Mouse (Mus musculus) limb, embryonic 12.5 days (tissue): ENCODE data around the gene 1700001C19Rik. TPM values are rescaled to one million over a fixed set of nuclear protein-coding genes. Genes with fewer than 3 reads are reported as not detected.
A peak's percentile ranks its signal among the peaks of the same experiment; 100 is the strongest.

Source experiments
- ATAC-seq: fragments of 200-750 bp; cut with Nextera tagmentation; 2 replicates; pipeline ENCODE4 v1.8.0; 2017; ENCODE audit warnings: low read depth, moderate TSS enrichment; ENCODE audit not compliant: insufficient number of reproducible peaks, insufficient read depth, low FRiP score, low TSS enrichment
- H3K27ac ChIP-seq: fragments of 300-500 bp; sonication (generic); 2 replicates; pipeline ENCODE4 v1.5.1; 2016; ENCODE audit warnings: mild to moderate bottlenecking, moderate library complexity
- H3K27me3 ChIP-seq: fragments of 300-500 bp; sonication (generic); 2 replicates; pipeline ENCODE4 v1.6.1; 2016; ENCODE audit warnings: mild to moderate bottlenecking, moderate library complexity
- H3K36me3 ChIP-seq: fragments of 300-500 bp; sonication (generic); 2 replicates; pipeline ENCODE4 v1.6.1; 2016; ENCODE audit warnings: mild to moderate bottlenecking, moderate library complexity
- H3K4me1 ChIP-seq: fragments of 300-500 bp; sonication (generic); replicated peaks from 2 replicates; pipeline ENCODE4 v1.6.1; 2016
- H3K4me2 ChIP-seq: fragments of 300-500 bp; sonication (generic); 2 replicates; pipeline ENCODE4 v1.6.1; 2016; ENCODE audit warnings: mild to moderate bottlenecking, moderate library complexity
- H3K4me3 ChIP-seq: fragments of 300-500 bp; sonication (generic); replicated peaks from 2 replicates; pipeline ENCODE4 v1.5.1; 2016; ENCODE audit warnings: mild to moderate bottlenecking
- H3K9ac ChIP-seq: fragments of 300-500 bp; sonication (generic); replicated peaks from 2 replicates; pipeline ENCODE4 v1.6.1; 2016; ENCODE audit warnings: mild to moderate bottlenecking, moderate library complexity
- H3K9me3 ChIP-seq: fragments of 300-500 bp; sonication (generic); 2 replicates; pipeline ENCODE4 v1.6.1; 2016; ENCODE audit warnings: mild to moderate bottlenecking, moderate library complexity
- WGBS: fragments of 180-500 bp; shearing (Covaris S2); methylation state at CpG from one replicate; pipeline ENCODE4 v1.1.7; 2016; 5-methylcytosine and 5-hydroxymethylcytosine counted together
- polyA plus RNA-seq: library from polyadenylated mRNA; unstranded; fragments of >200 nt; fragmentation: Nextera tagmentation; extraction: Ambion mirVana; gene quantifications from 2 replicates; pipeline ENCODE4 v1.2.1, GENCODE M21; 2016

1700001C19Rik gene
- 0.20 and 0.37 TPM in 2 replicates for polyA plus RNA-seq

DNA sequence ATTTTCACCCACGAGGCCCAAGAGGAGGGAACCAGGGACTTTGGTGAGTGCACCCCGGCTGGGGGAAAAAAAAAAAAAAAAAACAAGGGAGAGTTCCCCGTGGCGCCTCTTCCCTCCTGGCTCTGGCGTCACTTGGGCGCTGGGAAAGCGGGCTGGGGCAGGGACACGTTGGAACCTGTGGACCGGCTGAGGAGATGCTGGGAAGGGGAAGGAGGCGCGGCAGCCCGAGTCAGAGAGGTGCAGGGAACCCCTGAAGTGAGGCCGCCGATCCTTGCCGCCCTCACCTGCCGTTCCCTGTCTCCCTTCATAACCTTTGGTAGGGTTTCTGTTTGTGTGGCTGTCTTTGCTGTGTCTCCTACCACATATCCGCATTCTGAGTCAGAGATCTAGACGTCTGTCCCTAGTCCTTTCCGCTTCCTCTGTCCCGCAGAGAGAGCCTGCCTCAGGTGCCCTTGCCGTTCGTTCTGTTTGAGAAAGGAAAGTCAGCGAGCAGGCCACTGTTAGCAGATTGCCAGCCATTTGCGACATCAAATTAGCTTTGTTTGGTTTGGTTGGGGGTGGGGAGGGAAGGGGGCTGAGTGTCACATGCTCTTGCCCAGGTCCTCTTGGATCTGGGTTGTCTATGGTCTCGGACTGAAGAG, at the start of gene 1700001C19Rik:
Gene 1700001C19Rik (minus strand): TSS at position 470 of the 641 bp plus-strand sequence.
- Histone ChIP-seq H3K9me3 (no peaks in the 10 kb centered on the region), H3K4me2 (peak within 1 kb of the TSS; percentile 79), H3K9ac (peak within 1 kb of the TSS; percentile 45; the same call in 1 of the 2 replicates), H3K4me1 (peaks cover 24% of the 10 kb centered on the region), H3K36me3 (no peaks in the 10 kb centered on the region), H3K27me3 (peaks cover 62% of the 10 kb centered on the region), H3K4me3 (peak within 1 kb of the TSS; percentile 43), H3K27ac (0 out of 2 replicates have a peak within 1 kb of the TSS, but pooled peaks have one; percentile 17)
- ATAC-seq, result no peak
- 2% methylated on average over 23 of the region's 25 CpGs for WGBS

DNA sequence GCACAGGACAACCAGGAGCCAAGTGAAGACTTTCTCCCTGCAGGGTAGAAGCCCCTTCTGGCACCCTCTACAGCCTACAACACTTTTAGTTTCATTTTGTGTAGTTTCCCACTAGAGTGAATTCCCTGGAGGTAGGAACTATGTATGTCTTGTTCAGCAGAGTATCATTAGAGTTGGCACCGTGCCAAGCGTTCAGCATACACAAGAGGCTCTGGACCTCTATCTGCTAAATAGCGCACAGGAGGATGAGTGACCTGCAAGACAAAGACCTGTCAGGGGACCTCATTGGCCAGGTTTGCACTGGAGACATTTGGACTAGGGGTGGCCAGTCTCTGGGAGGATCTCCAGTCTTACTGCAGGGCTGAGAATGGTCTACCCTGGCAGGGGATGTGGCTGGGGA, 48.6 kb upstream of the 1700001C19Rik start:
- Histone ChIP-seq H3K4me1 (peaks cover 16% of the 10 kb centered on the region), H3K4me2 (no peak overlapping the region), H3K9me3 (no peaks in the 10 kb centered on the region), H3K4me3 (no peak overlapping the region), H3K9ac (no peak overlapping the region), H3K36me3 (peaks cover 35% of the 10 kb centered on the region), H3K27me3 (no peaks in the 10 kb centered on the region), H3K27ac (0 out of 2 replicates have a peak overlapping the region, but pooled peaks have one; percentile 29)
- ATAC-seq, result no peak
- 82% methylated on average over 3 of the region's 3 CpGs for WGBS

DNA sequence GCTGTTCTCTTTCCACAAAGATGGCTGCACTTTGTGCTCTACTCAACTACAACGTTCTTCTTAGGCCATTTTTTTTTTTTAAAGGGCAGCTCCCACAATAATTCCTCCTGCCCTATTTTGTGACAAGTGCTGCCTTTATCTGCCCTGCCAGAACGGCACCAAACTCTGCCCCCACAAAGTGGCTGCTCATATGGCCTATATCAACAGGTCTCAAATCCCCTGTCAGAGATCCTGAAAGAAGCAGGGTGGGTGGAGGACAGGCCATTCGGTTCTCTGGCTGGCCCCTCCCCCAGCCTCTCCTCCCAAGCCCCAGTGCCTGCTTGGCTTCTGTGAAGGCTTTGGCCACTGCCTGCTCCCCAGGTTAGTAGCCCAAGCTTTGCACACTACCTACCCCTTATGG, 47.8 kb upstream of the 1700001C19Rik start:
- no peak overlapping the region for H3K4me2 ChIP-seq
- H3K4me3 ChIP-seq, result no peak overlapping the region
- peak overlapping the region; percentile 57 for H3K27ac ChIP-seq
- H3K9me3 ChIP-seq, result no peaks in the 10 kb centered on the region
- H3K4me1 ChIP-seq, result peaks cover 16% of the 10 kb centered on the region
- WGBS, result 12% methylated on average over 3 of the region's 3 CpGs
- H3K36me3 ChIP-seq, result peaks cover 27% of the 10 kb centered on the region
- ATAC-seq, result no peak
- H3K9ac ChIP-seq, result no peak overlapping the region
- H3K27me3 ChIP-seq, result no peaks in the 10 kb centered on the region

DNA sequence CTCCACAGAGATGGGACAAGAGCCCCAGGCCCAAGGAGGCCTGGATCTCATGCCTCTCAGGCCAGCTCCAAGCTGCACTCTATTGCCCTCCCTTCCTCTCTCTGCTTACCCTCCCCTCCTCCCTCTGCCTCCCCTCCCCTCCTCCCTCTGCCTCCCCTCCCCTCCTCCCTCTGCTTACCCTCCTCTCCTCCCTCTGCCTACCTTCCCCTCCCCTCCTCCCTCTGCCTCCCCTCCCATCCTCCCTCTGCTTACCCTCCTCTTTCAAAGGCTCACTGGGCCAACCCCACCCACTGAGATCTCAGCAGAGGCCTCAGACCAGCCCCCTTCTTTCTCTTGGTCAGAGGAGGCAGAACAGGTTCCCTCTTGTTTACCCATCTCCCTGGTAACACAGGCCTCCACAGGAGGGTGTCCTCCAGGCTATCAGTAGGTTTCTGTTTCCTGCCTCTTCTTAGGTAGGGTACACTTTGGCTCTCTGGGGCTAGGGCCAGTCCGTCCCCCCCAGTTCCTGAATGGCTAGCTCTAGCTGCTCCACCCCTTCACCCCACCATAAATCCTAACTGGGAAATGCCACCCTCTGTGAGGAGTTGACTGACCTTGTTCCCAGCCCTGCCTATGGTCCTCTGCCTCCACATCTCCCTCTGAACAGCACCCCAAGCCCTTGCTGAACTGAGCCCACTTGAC, 47.2 kb upstream of the 1700001C19Rik start:
- no peaks in the 10 kb centered on the region for H3K9me3 ChIP-seq
- H3K9ac ChIP-seq, result no peak overlapping the region
- no peak overlapping the region for H3K4me2 ChIP-seq
- H3K4me1 ChIP-seq, result peaks cover 16% of the 10 kb centered on the region
- ATAC-seq, result 0 out of 2 replicates have a peak, but pooled peaks have one; percentile 12
- peaks cover 21% of the 10 kb centered on the region for H3K36me3 ChIP-seq
- no peaks in the 10 kb centered on the region for H3K27me3 ChIP-seq
- H3K4me3 ChIP-seq, result no peak overlapping the region
- WGBS, result 38% methylated on average over 1 of the region's 1 CpGs
- H3K27ac ChIP-seq, result peak overlapping the region; percentile 57

DNA sequence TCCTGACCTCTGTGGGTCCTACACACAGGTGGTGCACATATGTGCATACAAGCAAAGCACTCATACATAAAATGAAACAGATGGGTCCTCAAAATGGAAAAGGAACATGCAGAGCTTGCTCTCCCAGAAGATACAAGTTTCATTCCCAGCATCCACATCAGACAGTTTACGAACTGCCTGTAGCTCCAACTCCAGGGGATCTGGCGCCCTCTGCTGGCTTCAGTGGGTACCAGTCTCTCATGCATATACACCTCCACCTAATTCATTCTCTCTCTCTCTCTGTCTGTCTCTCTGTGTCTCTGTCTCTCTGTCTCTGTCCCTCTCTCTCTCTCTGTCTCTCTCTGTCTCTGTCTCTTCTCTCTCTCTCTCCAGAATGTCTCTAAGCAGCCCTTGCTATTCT, 45.2 kb upstream of the 1700001C19Rik start:
- ATAC-seq, result no peak
- WGBS, result 48% methylated on average over 2 of the region's 2 CpGs
- H3K36me3 ChIP-seq, result 0 out of 2 replicates have a peak, but pooled peaks cover 3% of the 10 kb centered on the region
- H3K27ac ChIP-seq, result no peak overlapping the region
- no peaks in the 10 kb centered on the region for H3K27me3 ChIP-seq
- H3K9ac ChIP-seq, result no peak overlapping the region
- H3K4me3 ChIP-seq, result no peak overlapping the region
- H3K4me2 ChIP-seq, result no peak overlapping the region
- H3K9me3 ChIP-seq, result no peaks in the 10 kb centered on the region
- H3K4me1 ChIP-seq, result peaks cover 16% of the 10 kb centered on the region

DNA sequence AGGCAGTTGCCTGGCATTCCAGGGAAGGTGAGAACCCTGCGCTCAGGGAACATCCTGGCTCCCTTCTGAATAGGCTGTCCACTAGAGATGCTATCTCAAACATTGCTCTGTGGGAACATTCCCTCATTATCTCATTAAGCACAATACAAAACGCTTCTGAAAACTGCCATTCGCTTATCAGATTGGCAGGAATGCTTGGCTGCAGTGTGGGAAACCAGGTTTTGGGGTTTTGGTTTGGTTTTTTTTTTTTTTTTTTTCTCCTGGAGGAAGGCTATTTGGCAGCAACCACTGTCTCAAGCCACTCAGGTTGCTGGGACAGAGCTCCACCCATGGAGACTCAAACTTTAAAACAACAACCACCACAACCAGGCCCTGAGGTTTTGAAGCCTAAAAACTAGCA, 42.7 kb upstream of the 1700001C19Rik start:
- no peaks in the 10 kb centered on the region for H3K9me3 ChIP-seq
- H3K9ac ChIP-seq, result no peak overlapping the region
- no peak overlapping the region for H3K4me2 ChIP-seq
- no peak for ATAC-seq
- H3K4me3 ChIP-seq, result no peak overlapping the region
- 46% methylated on average over 3 of the region's 3 CpGs for WGBS
- H3K27me3 ChIP-seq, result no peaks in the 10 kb centered on the region
- no peak overlapping the region for H3K27ac ChIP-seq
- no peaks in the 10 kb centered on the region for H3K36me3 ChIP-seq
- peaks cover 8% of the 10 kb centered on the region for H3K4me1 ChIP-seq

DNA sequence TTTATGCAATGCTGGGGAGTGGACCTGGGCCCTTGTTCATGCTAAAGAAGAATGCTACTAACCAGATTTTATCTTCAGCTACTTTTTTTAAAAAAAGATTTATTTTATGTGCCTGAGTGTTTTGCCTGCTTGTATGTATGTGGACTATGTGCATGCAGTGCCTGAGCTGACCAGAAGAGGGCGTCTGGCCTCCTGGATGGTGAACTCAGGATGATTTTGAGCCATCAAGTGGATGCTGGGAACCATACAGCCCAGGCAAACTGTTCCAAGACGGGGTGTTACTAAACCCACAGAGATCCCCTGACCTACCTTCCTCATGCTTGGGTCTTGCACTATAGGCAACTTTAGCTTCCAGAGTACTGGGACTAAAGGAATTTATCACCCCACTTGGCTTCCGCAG, 38.5 kb upstream of the 1700001C19Rik start:
- Histone ChIP-seq H3K9ac (no peak overlapping the region), H3K27ac (no peak overlapping the region), H3K36me3 (no peaks in the 10 kb centered on the region), H3K4me1 (peaks cover 9% of the 10 kb centered on the region), H3K4me2 (no peak overlapping the region), H3K27me3 (peaks cover 19% of the 10 kb centered on the region), H3K9me3 (no peaks in the 10 kb centered on the region), H3K4me3 (no peak overlapping the region)
- WGBS, result 64% methylated on average over 3 of the region's 3 CpGs
- no peak for ATAC-seq

DNA sequence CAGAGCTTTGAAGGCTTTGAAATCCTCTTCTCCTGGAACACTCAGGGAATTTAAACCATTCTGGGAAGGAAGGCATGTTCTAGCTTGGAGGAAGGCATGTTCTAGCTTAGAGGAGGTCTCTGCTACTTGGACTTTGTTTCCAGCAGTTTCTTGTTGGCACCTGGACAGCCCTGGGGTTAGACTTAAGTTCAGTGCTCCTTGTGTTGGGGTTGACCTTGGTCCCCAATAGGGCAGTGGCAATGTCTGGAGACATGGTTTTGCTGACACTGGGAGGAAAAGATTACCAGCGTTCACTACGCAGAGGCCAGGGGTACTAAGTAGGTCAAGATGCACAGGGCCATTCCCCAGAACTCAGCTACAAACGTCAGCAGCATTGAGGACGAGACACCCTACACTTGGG, 38.0 kb upstream of the 1700001C19Rik start:
- Histone ChIP-seq H3K9me3 (no peaks in the 10 kb centered on the region), H3K9ac (no peak overlapping the region), H3K36me3 (no peaks in the 10 kb centered on the region), H3K4me1 (peaks cover 12% of the 10 kb centered on the region), H3K27ac (no peak overlapping the region), H3K4me2 (no peak overlapping the region), H3K4me3 (no peak overlapping the region), H3K27me3 (peaks cover 24% of the 10 kb centered on the region)
- WGBS, result 90% methylated on average over 4 of the region's 4 CpGs
- ATAC-seq, result no peak

DNA sequence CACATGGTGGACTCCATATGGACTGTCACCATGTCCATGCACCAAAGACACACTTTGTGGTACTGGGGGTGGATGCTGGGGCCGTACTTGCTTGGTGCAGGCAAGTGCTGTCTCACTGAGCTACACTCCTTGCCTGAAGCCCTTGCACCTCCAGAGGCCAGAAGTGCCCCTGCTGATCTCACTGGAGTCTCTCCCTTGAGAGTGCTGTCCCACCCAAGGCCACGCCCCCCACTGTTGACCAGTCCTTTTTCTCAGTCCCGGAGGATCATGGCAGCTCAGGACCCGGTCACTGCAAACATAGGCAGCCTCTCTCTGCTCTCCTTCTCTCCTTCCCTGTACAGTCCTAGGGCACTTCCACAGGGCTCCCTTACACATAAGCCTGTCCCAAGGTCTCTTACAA, 37.1 kb upstream of the 1700001C19Rik start:
- peaks cover 12% of the 10 kb centered on the region for H3K4me1 ChIP-seq
- H3K4me2 ChIP-seq, result no peak overlapping the region
- H3K27ac ChIP-seq, result no peak overlapping the region
- peaks cover 33% of the 10 kb centered on the region for H3K27me3 ChIP-seq
- H3K9ac ChIP-seq, result no peak overlapping the region
- 80% methylated on average over 4 of the region's 4 CpGs for WGBS
- H3K9me3 ChIP-seq, result no peaks in the 10 kb centered on the region
- ATAC-seq, result no peak
- no peak overlapping the region for H3K4me3 ChIP-seq
- H3K36me3 ChIP-seq, result no peaks in the 10 kb centered on the region

DNA sequence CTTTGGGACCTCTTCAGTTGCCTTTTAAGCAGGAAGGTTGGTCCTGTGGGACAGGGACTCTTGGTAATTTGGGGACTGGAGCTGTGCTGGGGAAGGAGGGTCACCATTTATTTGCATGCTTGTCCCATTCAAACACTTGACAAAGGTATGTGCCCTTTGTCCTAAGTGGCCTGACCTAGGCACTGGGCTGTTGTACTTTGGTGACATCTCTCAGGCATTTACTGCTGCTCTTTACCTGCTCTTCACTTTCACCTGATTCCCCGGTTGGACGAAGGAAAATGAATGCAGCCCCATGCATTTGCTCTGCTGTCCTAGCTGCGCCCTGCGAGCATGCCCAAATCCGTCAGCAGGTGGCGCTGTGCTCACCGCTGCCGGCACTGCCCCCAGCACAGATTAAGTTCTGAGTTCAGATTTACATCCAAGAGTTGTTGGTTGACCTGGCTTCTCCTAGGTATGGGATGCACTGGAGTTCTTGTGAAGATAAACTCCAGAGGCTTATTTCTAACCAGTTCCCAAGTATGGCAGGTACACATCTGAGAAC, 36.3 kb upstream of the 1700001C19Rik start:
- Histone ChIP-seq H3K4me1 (peaks cover 14% of the 10 kb centered on the region), H3K36me3 (no peaks in the 10 kb centered on the region), H3K4me3 (no peak overlapping the region), H3K27ac (no peak overlapping the region), H3K27me3 (peaks cover 41% of the 10 kb centered on the region), H3K9me3 (no peaks in the 10 kb centered on the region), H3K9ac (no peak overlapping the region), H3K4me2 (no peak overlapping the region)
- WGBS, result 16% methylated on average over 8 of the region's 8 CpGs
- ATAC-seq, result no peak

DNA sequence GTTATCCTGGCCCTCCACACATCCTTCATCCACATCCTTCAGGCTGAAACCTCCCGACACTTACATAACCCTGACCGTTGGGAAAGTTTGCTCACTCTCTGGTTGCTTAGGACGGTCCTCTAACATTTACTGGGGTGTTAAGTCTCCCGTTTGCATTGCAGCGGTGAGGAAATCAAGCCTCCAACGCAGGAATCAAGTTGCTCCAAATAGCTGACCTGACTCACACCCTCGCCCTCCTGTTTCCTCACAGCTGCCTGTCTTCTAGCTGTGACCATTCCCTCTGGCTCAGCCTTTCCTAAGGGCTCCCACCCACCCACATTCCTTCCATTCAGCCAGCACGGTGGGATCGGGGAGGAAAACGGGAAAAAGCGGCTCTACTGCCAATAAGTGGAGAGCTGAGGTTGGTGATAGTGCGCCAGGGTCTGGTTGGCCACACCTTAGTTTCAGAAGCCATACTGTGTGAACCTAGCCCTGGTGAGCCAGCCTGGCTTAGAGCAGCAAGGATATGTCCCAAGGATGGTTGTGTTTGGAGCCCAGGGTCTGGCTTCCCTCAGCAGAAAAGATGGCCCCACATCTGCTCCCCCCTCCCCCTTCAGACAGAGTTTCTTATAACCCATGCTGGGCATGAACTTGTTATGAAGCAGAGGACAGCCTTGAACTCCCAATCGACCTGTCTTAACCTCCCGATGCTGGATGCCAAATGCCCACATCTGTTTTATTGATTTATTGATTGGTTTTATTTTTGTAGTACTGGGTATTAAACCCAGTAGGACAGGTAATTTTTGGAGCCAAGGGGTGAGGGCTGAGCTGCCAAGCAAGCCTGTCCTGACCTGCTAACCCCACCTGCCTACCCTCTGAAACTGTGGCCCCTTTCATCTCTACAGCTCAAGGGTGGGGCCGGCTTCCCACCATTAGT, 35.5 kb upstream of the 1700001C19Rik start:
- no peaks in the 10 kb centered on the region for H3K36me3 ChIP-seq
- H3K27me3 ChIP-seq, result peaks cover 49% of the 10 kb centered on the region
- WGBS, result 33% methylated on average over 15 of the region's 15 CpGs
- ATAC-seq, result no peak
- no peak overlapping the region for H3K4me3 ChIP-seq
- no peaks in the 10 kb centered on the region for H3K9me3 ChIP-seq
- no peak overlapping the region for H3K4me2 ChIP-seq
- no peak overlapping the region for H3K9ac ChIP-seq
- no peak overlapping the region; the same call in 1 of the 2 replicates for H3K27ac ChIP-seq
- peaks cover 21% of the 10 kb centered on the region for H3K4me1 ChIP-seq
